Mouse (Mus musculus) right cerebral cortex, postnatal 25 days (tissue): ENCODE measurements around the gene Rbfox1.

Source experiments
- DNase-seq: peaks from one replicate; pipeline ENCODE4 v3.0.0; 2022

Gene Rbfox1

GRCm38 (mm10) chr16:7163688-7164087, 1278.5 kb downstream of the Rbfox1 start:
- no peak for DNase-seq

- no peak for DNase-seq
These were observed 1279.1 kb downstream of the Rbfox1 start for GRCm38 (mm10) chr16:7164153-7164737.

GRCm38 (mm10) chr16:7175960-7176359, 1290.8 kb downstream of the Rbfox1 start:
- no peak for DNase-seq

- DNase-seq, result no peak
These were observed 1302.6 kb downstream of the Rbfox1 start for GRCm38 (mm10) chr16:7187788-7188187.

GRCm38 (mm10) chr16:7193535-7193934, 1308.4 kb downstream of the Rbfox1 start:
- peak; percentile 48 for DNase-seq

- no peak for DNase-seq
These were observed 1312.8 kb downstream of the Rbfox1 start for GRCm38 (mm10) chr16:7197953-7198352.

GRCm38 (mm10) chr16:7200239-7200638, 1315.1 kb downstream of the Rbfox1 start:
- DNase-seq, result no peak

- no peak for DNase-seq
These were observed 1316.7 kb downstream of the Rbfox1 start for GRCm38 (mm10) chr16:7201816-7202215.

GRCm38 (mm10) chr16:7206116-7206900, 1321.2 kb downstream of the Rbfox1 start:
- DNase-seq, result no peak

- no peak for DNase-seq
These were observed 1322.4 kb downstream of the Rbfox1 start for GRCm38 (mm10) chr16:7207599-7207998.

- no peak for DNase-seq
These were observed 1327.6 kb downstream of the Rbfox1 start for GRCm38 (mm10) chr16:7212756-7213155.

- DNase-seq, result no peak
These were observed 1338.1 kb downstream of the Rbfox1 start for GRCm38 (mm10) chr16:7223265-7223664.

- DNase-seq, result no peak
These were observed 1340.8 kb downstream of the Rbfox1 start for GRCm38 (mm10) chr16:7226000-7226399.

GRCm38 (mm10) chr16:7228246-7228645, 1343.1 kb downstream of the Rbfox1 start:
- no peak for DNase-seq

GRCm38 (mm10) chr16:7229232-7229631, 1344.1 kb downstream of the Rbfox1 start:
- DNase-seq, result no peak

- no peak for DNase-seq
These were observed 1356.5 kb downstream of the Rbfox1 start for GRCm38 (mm10) chr16:7241627-7242026.

- no peak for DNase-seq
These were observed 1357.3 kb downstream of the Rbfox1 start for GRCm38 (mm10) chr16:7242501-7242900.

- no peak for DNase-seq
These were observed 1359.2 kb downstream of the Rbfox1 start for GRCm38 (mm10) chr16:7244382-7244781.

GRCm38 (mm10) chr16:7251696-7252095, 1366.5 kb downstream of the Rbfox1 start:
- no peak for DNase-seq

- DNase-seq, result peak; percentile 37
These were observed 1372.2 kb downstream of the Rbfox1 start for GRCm38 (mm10) chr16:7257366-7257765.

- no peak for DNase-seq
These were observed 1378.1 kb downstream of the Rbfox1 start for GRCm38 (mm10) chr16:7263261-7263660.

GRCm38 (mm10) chr16:7265715-7266114, 1380.6 kb downstream of the Rbfox1 start:
- no peak for DNase-seq

GRCm38 (mm10) chr16:7275501-7275900, 1390.3 kb downstream of the Rbfox1 start:
- no peak for DNase-seq

- no peak for DNase-seq
These were observed 1390.7 kb downstream of the Rbfox1 start for GRCm38 (mm10) chr16:7275901-7276300.

GRCm38 (mm10) chr16:7279544-7279943, 1394.4 kb downstream of the Rbfox1 start:
- DNase-seq, result no peak
